Mouse (Mus musculus) embryonic fibroblast, embryonic 13.5 days (primary cell): ENCODE measurements around the gene Bach2.

ENCODE experiments used
- CTCF ChIP-seq: IDR thresholded peaks from 2 replicates; pipeline ENCODE4 v1.5.1; 2011; ENCODE audit warnings: mild to moderate bottlenecking, control low read depth, low read length, moderate library complexity, borderline replicate concordance; ENCODE audit not compliant: insufficient read depth
- POLR2A ChIP-seq: IDR thresholded peaks from 2 replicates; pipeline ENCODE4 v1.6.1; 2011; ENCODE audit warnings: low read depth, mild to moderate bottlenecking, control low read depth, low read length, moderate library complexity

DNA sequence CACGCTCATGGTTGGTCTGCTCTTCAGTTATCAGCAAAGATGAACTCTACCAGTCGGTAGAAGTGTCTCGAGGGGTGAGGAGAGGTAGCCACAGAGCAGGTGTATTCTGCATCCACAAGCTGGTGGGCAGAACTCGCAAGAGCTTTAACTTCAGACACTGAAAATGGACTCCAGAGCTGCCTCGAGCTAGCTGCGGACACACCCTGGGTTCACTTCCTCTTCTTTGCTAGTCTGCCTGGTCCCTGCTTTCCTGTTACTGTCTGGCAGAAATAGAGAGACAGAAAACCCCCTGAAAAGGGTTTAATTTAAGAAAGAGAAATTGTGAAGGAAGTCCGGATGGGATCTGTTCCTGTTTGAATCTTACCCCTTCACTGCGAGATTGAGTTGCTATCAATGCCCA, 326.3 kb downstream of the Bach2 start:
- TF ChIP-seq CTCF, result no peak
- TF ChIP-seq POLR2A, result no peak
